Mouse (Mus musculus): ENCODE results near the gene Selenom. TPM values are rescaled to one million over a fixed set of nuclear protein-coding genes. Genes with fewer than 3 reads are reported as not detected.
A peak's percentile ranks its signal among the peaks of the same experiment; 100 is the strongest.

The Selenom gene
- polyA plus RNA-seq, 1 experiment from 2014 or later: 12.5 TPM

GRCm38 (mm10) chr11:3560202-3560601 lies 45.7 kb downstream of the Selenom start:
- Histone ChIP-seq H3K4me3 (replicated peaks) (no peak overlapping the region), H3K4me1 (replicated peaks) (no peaks in the 10 kb centered on the region), H3K9me3 (replicated peaks) (no peaks in the 10 kb centered on the region), H3K4me2 (no peak overlapping the region), H3K36me3 (no peaks in the 10 kb centered on the region), H3K9ac (no peak overlapping the region), H3K27ac (no peak overlapping the region), H3K27me3 (no peaks in the 10 kb centered on the region)
- 45% methylated on average over 5 of the region's 5 CpGs for WGBS (ENCODE audit: insufficient replicate concordance)
- no peak for DNase-seq
- no peak for ATAC-seq (ENCODE audit: low read depth)

- Histone ChIP-seq H3K36me3 (no peaks in the 10 kb centered on the region), H3K9me3 (replicated peaks) (no peaks in the 10 kb centered on the region), H3K27ac (no peak overlapping the region), H3K27me3 (no peaks in the 10 kb centered on the region), H3K9ac (no peak overlapping the region), H3K4me1 (replicated peaks) (0 out of 2 replicates have a peak, but pooled peaks cover 2% of the 10 kb centered on the region), H3K4me2 (no peak overlapping the region), H3K4me3 (replicated peaks) (no peak overlapping the region)
- 68% methylated on average over 6 of the region's 6 CpGs for WGBS (ENCODE audit: insufficient replicate concordance)
- ATAC-seq (ENCODE audit: low read depth): no peak
- no peak for DNase-seq
These were observed 49.4 kb downstream of the Selenom start for GRCm38 (mm10) chr11:3563853-3564252.

GRCm38 (mm10) chr11:3564451-3564850 lies 50.0 kb downstream of the Selenom start:
- H3K27ac ChIP-seq: no peak overlapping the region
- no peaks in the 10 kb centered on the region for H3K36me3 ChIP-seq
- no peak overlapping the region for H3K9ac ChIP-seq
- no peak overlapping the region for H3K4me2 ChIP-seq
- H3K4me1 ChIP-seq (replicated peaks): 0 out of 2 replicates have a peak, but pooled peaks cover 2% of the 10 kb centered on the region
- DNase-seq (no peak), ATAC-seq (ENCODE audit: low read depth) (no peak)
- no peaks in the 10 kb centered on the region for H3K9me3 ChIP-seq (replicated peaks)
- 65% methylated on average over 7 of the region's 7 CpGs for WGBS (ENCODE audit: insufficient replicate concordance)
- H3K27me3 ChIP-seq: no peaks in the 10 kb centered on the region
- H3K4me3 ChIP-seq (replicated peaks): no peak overlapping the region

GRCm38 (mm10) chr11:3566018-3566417 lies 51.5 kb downstream of the Selenom start:
- no peak for DNase-seq
- Histone ChIP-seq H3K4me2 (no peak overlapping the region), H3K4me1 (replicated peaks) (0 out of 2 replicates have a peak, but pooled peaks cover 2% of the 10 kb centered on the region), H3K27ac (no peak overlapping the region), H3K9ac (no peak overlapping the region), H3K9me3 (replicated peaks) (no peaks in the 10 kb centered on the region), H3K36me3 (no peaks in the 10 kb centered on the region), H3K27me3 (no peaks in the 10 kb centered on the region), H3K4me3 (replicated peaks) (no peak overlapping the region)
- 65% methylated on average over 4 of the region's 4 CpGs for WGBS (ENCODE audit: insufficient replicate concordance)
- ATAC-seq (ENCODE audit: low read depth): peak; percentile 80

Other genes with a start within 250 kb of the Selenom start
- 159 and 171 TPM in 2 replicates for gene Drg1, start 248.3 kb upstream of the Selenom start, polyA plus RNA-seq (2015; fragmentation: Nextera tagmentation; extraction: Ambion mirVana)
- gene Patz1, start 225.8 kb upstream of the Selenom start, polyA plus RNA-seq (2015; fragmentation: Nextera tagmentation; extraction: Ambion mirVana): 14.8 and 15.8 TPM in 2 replicates
- 1.1 and 1.5 TPM in 2 replicates for gene Pik3ip1, start 184.3 kb upstream of the Selenom start, polyA plus RNA-seq (2015; fragmentation: Nextera tagmentation; extraction: Ambion mirVana)
- gene Limk2, start 105.5 kb upstream of the Selenom start, polyA plus RNA-seq (2015; fragmentation: Nextera tagmentation; extraction: Ambion mirVana): 8.7 TPM in 2 replicates
- 7.3 and 9.1 TPM in 2 replicates for gene Rnf185, start 62.3 kb upstream of the Selenom start, polyA plus RNA-seq (2015; fragmentation: Nextera tagmentation; extraction: Ambion mirVana)
- gene Pla2g3, start 26.4 kb upstream of the Selenom start, polyA plus RNA-seq (2015; fragmentation: Nextera tagmentation; extraction: Ambion mirVana): 0.05 TPM in 2 replicates
- gene Inpp5j, start 9.9 kb upstream of the Selenom start, polyA plus RNA-seq (2015; fragmentation: Nextera tagmentation; extraction: Ambion mirVana): 0.15 and 0.18 TPM in 2 replicates
- 10.5 and 12.0 TPM in 2 replicates for gene Smtn, start 25.9 kb downstream of the Selenom start, polyA plus RNA-seq (2015; fragmentation: Nextera tagmentation; extraction: Ambion mirVana)
- 6.9 and 8.6 TPM in 2 replicates for gene Morc2a, start 134.5 kb downstream of the Selenom start, polyA plus RNA-seq (2015; fragmentation: Nextera tagmentation; extraction: Ambion mirVana)